Mouse (Mus musculus): ENCODE results near the gene Slc35d3.

Gene Slc35d3

DNA sequence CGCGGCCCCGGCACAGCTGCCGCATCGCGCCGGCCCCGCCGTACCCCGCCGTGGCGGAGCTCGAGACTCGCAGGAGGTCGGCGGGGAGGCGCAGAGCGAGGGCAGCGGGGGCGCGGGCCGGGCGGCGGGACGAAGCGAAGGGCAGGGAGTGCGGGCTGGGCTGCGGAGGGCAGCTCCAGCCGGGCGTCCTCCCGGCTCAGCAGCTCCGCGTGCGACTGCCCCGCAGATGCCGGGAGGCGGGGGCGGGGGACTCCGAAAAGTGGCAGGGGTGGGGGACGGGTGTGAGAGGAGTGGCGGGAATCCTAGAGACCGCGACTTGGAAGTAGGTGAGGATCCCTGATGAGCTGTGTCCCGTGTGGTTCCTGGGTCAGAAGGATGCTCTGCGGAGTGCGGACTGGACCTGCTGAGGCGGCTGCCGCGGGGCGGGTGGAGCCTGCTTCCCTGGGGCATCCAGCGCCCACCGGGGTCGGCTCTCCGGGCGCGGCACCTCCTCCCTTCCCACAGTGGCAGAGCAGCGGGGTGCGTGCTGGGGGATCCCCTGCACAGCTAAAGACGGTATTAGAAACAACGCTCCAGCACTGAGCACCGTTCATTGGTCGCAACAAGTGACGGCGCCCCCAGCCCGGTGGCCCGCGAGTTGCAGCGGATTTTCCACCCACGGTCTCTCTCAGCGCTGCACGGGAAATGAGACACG is at the start of gene Slc35d3:
Gene Slc35d3, minus strand, starts transcription at position 462 of the 694 bp plus-strand sequence.
- peak; percentile 5 to 17 for DNase-seq (ENCODE audit: low spot score in 2 of 2)

- DNase-seq (ENCODE audit: low spot score in 2 of 2): no peak
Observed at GRCm38 (mm10) chr10:19900191-19900590, 48.9 kb upstream of the Slc35d3 start.

GRCm38 (mm10) chr10:19893976-19894375 is 42.7 kb upstream of the Slc35d3 start:
- peak in 1 of 2 experiments; percentile 51 for DNase-seq (ENCODE audit: low spot score in 2 of 2)

- DNase-seq (ENCODE audit: low spot score in 2 of 2): no peak
Observed at GRCm38 (mm10) chr10:19893146-19893545, 41.9 kb upstream of the Slc35d3 start.

DNA sequence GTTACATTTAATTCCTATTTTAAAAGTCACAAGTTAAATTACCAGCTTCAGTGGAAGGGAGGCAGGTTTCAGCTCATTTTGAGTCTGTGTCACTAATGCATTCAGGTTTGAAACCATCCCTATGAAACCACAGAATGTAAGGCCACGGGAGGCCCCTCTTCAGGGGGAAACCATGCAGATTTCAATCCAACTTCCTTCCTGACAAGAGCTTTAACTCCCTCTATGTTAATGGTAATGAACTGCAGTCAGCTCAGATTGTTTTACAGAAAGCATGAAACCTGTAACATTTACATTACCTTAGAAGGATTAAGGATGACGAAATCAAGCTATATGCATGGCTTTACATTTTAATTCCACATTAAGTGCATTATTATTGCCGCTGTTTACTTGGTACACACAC is 40.4 kb upstream of the Slc35d3 start:
- no peak for DNase-seq (ENCODE audit: low spot score in 2 of 2)

- DNase-seq (ENCODE audit: low spot score in 2 of 2): no peak
Observed at GRCm38 (mm10) chr10:19889908-19890307, 38.6 kb upstream of the Slc35d3 start.

GRCm38 (mm10) chr10:19886249-19886648 is 35.0 kb upstream of the Slc35d3 start:
- DNase-seq (ENCODE audit: low spot score in 2 of 2): no peak

- DNase-seq (ENCODE audit: low spot score in 2 of 2): no peak
Observed at GRCm38 (mm10) chr10:19884409-19884808, 33.1 kb upstream of the Slc35d3 start.

DNA sequence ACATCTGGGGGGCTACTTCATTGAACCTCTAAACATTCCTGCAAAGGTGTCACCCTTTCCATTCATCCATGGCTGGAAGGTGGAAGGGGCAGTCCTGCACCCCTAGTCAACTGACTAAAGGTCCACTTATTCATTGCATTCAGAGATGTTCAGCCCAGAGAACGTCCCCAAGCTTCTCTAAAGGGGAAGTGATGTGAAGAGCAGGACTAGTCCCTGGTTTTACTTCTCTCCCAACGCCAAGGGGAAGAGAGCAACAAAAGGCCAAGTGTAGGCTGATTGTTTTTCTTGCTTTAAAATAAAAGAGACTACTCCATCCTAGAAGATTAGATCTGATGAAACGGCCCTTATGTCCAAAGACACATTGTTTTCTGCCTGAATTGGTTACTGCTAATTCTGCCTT is 29.2 kb upstream of the Slc35d3 start:
- no peak for DNase-seq (ENCODE audit: low spot score in 2 of 2)

GRCm38 (mm10) chr10:19879161-19879560 is 27.9 kb upstream of the Slc35d3 start:
- DNase-seq (ENCODE audit: low spot score in 2 of 2): no peak

GRCm38 (mm10) chr10:19877679-19878078 is 26.4 kb upstream of the Slc35d3 start:
- DNase-seq (ENCODE audit: low spot score in 2 of 2): no peak

DNA sequence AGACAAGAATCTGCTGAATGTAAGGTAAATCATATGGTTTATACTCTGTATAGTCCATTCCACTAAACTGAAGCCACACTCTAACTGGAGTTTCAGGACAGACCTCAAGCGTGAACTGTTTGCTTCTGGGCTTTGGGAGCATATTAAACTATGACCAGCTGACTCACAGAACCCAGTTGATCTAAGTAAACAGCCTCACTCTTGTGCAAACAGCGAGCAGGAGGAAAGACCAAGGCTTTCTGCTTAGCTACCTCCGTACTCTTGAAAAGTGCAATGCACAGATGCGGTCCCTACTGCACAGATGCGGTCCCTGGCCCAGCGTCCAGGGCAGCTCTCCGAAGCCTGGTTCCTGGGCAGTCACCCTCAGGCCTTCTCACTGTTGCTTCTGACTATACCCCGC is 26.0 kb upstream of the Slc35d3 start:
- no peak for DNase-seq (ENCODE audit: low spot score in 2 of 2)

- no peak for DNase-seq (ENCODE audit: low spot score in 2 of 2)
Observed at GRCm38 (mm10) chr10:19876669-19877068, 25.4 kb upstream of the Slc35d3 start.

- no peak for DNase-seq (ENCODE audit: low spot score in 2 of 2)
Observed at GRCm38 (mm10) chr10:19875346-19875745, 24.1 kb upstream of the Slc35d3 start.

DNA sequence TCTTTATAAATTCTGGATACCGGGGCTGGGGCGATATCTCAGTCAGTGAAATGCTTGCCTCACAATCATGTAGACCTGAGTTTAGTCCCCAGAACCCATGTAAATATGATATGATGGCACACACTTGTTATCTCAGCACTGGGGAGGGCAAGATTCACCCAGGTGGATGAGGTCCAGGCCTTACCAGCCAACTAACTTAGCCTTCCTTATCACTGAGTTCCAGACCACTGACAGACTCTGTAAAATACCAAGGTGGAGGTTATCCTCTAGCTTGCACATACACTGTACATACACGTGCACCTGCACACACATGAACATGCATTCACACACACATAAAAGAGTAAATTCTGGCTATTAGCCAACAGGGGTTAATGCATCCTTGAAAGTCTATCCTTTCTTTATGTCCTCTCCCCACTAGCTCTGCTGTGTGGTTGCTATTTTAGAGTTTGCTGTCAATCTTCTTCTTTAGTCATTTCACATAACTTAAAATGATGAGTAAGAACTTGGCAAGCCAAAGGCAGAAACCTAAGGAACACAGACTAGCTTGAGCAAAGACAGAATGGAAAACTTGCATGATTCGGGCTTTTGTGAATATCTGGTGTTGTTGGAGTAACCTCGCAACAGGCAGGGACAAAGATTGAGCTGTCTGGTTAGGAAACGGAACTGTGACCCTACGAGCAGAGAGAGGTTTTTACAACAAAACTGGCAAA is 4.5 kb upstream of the Slc35d3 start:
- peak; percentile 14 to 16 for DNase-seq (ENCODE audit: low spot score in 2 of 2)

- DNase-seq (ENCODE audit: low spot score in 2 of 2): no peak
Observed at GRCm38 (mm10) chr10:19853609-19854008, 2.4 kb upstream of the Slc35d3 start.

GRCm38 (mm10) chr10:19852776-19853175 is 1.5 kb upstream of the Slc35d3 start:
- DNase-seq (ENCODE audit: low spot score in 2 of 2): no peak

DNA sequence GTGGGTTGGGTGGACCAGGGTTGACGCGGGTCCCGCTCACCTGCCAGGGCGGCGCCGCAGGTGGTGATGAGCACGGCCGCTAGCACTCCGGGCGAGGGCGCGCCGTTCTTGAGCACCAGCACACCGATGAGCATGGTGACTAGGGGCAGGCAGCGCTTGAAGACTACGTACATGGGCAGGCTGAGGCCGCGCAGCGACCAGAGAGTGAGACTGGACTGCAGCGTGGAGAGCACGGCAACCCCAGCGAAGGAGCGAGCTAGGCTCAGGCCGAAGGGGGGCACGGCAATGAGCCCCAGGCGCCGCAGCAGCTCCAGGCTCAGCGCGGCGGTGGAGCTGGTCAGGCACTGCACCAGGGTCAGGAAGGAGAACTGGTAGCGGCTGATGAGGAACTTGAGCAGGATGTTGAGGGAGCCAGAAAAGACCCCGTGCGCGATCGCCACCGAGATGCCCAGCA is 688 bp downstream of the Slc35d3 start:
- DNase-seq (ENCODE audit: low spot score in 2 of 2): no peak

DNA sequence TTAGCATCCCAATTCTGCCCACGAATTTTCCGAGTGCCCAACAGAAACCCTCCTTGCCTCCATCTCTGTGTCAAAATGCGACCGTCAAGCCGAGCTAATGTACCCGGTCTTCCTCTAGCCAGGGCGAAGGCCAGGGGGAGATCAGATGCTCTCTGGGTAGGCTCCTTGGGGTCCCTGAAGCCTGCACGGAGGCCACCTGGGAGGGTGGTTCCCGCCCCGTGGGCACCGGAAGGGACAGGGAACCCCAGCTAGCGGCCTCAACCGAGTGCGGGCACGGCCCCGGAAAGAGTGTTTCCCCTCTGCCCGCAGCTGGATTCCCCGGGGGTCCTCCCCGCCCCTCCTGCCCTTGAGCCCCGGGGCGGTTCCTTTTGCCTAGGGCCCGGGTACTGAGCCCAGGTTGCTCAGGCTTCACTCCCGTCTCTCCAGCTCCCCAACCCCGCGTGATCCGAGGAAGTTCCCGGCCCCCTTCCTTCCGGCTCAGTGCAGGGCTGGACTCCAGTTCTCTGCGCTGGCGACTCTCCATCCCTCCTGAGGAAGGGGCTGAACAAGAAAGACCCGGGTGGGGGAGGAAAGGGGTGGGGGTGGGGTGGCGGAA is 1.4 kb downstream of the Slc35d3 start:
- no peak for DNase-seq (ENCODE audit: low spot score in 2 of 2)

DNA sequence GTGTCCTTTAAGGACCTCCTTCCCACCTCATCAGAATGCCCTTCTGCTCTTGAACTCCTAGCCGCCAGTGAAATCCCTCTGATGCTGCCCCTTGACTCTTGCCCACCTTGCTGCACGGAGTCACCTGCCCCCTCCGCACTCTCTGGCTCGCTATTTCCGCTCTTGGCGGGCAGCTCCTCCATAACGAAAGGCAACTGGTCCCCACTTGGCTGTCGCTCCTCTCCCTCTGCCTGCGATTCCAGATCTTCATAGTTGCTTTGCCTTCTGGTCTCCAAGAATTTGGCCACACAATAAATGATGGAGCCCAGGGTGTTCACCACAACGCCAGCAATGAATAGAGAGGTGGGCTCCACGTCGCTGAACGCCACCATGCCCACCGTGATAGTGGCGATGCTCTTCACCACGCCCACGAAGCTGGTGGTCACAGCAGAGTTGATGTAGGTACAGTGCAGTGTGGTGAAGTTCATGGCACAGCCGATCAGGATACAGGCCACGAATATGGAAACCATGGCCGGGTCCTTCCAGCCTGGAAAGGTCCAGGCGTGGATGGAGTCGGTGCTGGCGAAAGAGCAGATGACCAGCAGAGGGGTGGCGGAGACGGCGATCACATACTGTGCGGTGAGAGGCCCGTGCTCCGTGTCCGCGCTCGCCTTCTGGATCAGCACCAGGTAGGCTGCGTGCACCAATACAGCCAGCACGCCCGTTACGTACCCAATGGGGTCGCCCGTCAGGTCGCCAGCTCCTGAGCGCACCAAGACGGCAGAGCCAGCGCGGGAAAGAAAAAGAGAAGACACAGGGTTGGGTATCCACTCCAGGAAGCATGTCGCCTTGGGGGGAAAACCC is 2.1 kb downstream of the Slc35d3 start:
- DNase-seq (ENCODE audit: low spot score in 2 of 2): no peak

GRCm38 (mm10) chr10:19839836-19840235 is 11.4 kb downstream of the Slc35d3 start:
- DNase-seq (ENCODE audit: low spot score in 2 of 2): no peak
